Comparison of ENCODE assay signal across 22 mouse cellular contexts in genomic region chr13:71333146-71333545, GRCm38 (mm10).
DNase-seq lines count a peak whose midpoint lies in the region; ATAC-seq and TF ChIP-seq lines count a peak whose summit lies in the region.
"Had no signal": no experiment of that assay in that cellular context is flagged by ENCODE, and none has a peak within 500 bp of the region (broad histone marks: within the 10 kb centered on the region; RNA-seq: fewer than 3 reads in every experiment).

No protein-coding gene starts in this region.

- no peak overlapping the region for H3K4me2 ChIP-seq in embryonic facial prominence, embryonic 14.5 days (ENCODE audit: low read depth, low read length)
- no peak overlapping the region for H3K4me2 ChIP-seq in embryonic facial prominence, embryonic 15.5 days (replicated peaks)
- H3K4me2 ChIP-seq in myocyte (ENCODE audit: low read depth), result no peak overlapping the region

- no peaks in the 10 kb centered on the region for H3K79me2 ChIP-seq in myocyte (ENCODE audit: control insufficient read depth, insufficient read depth)

- H3K9ac ChIP-seq in embryonic facial prominence, embryonic 14.5 days (ENCODE audit: low read depth, low read length), result no peak overlapping the region
- H3K9ac ChIP-seq in embryonic facial prominence, embryonic 15.5 days, result no peak overlapping the region

- H3K4me1 ChIP-seq in embryonic facial prominence, embryonic 14.5 days (ENCODE audit: control insufficient read depth, insufficient read depth, low read length), result no peaks in the 10 kb centered on the region
- H3K4me1 ChIP-seq in embryonic facial prominence, embryonic 10.5 days, result no peaks in the 10 kb centered on the region
- H3K4me1 ChIP-seq in embryonic facial prominence, embryonic 15.5 days, result no peaks in the 10 kb centered on the region
- no peaks in the 10 kb centered on the region; the same call in 1 of the 2 replicates for H3K4me1 ChIP-seq in hindbrain, embryonic 10.5 days (replicated peaks)

- H3K27ac ChIP-seq in embryonic facial prominence, embryonic 14.5 days (replicated peaks; ENCODE audit: low read depth, low read length), result no peak overlapping the region
- H3K27ac ChIP-seq in embryonic facial prominence, embryonic 10.5 days (replicated peaks), result no peak overlapping the region
- H3K27ac ChIP-seq in embryonic facial prominence, embryonic 15.5 days (replicated peaks), result 0 out of 2 replicates have a peak overlapping the region, but pooled peaks have one; percentile 24
- no peak overlapping the region for H3K27ac ChIP-seq in hindbrain, embryonic 10.5 days

- peak; percentile 23 for DNase-seq in embryonic facial prominence, embryonic 14.5 days (ENCODE audit: low spot score)
- no peak for DNase-seq in embryonic facial prominence, embryonic 10.5 days (ENCODE audit: low spot score)
- peak; percentile 50 for DNase-seq in heart, adult 11 months
- no peak for DNase-seq in heart, postnatal 14 days
- no peak for DNase-seq in lung, postnatal 14 days
- no peak for DNase-seq in hindbrain, embryonic 10.5 days (ENCODE audit: low spot score)
- DNase-seq: adrenal gland, adult 2 months; adrenal gland, adult 8-10 months; adrenal gland, postnatal 10 days; adrenal gland, postnatal 14 days; adrenal gland, postnatal 25 days; adrenal gland, postnatal 36 days; B cell, adult 2 months; cerebellum, adult 11 months; cerebellum, adult 11-12 months had no signal

- H3K9me3 ChIP-seq in embryonic facial prominence, embryonic 14.5 days (ENCODE audit: control insufficient read depth, low read length), result no peaks in the 10 kb centered on the region
- H3K9me3 ChIP-seq in embryonic facial prominence, embryonic 10.5 days, result no peaks in the 10 kb centered on the region
- no peaks in the 10 kb centered on the region for H3K9me3 ChIP-seq in embryonic facial prominence, embryonic 15.5 days (replicated peaks)
- no peaks in the 10 kb centered on the region for H3K9me3 ChIP-seq in hindbrain, embryonic 10.5 days

- intact Hi-C loops in heart, postnatal 14 days (cut with DNase I), result no loop called here

- no peak for ATAC-seq in embryonic facial prominence, embryonic 14.5 days (ENCODE audit: low read depth)
- ATAC-seq in embryonic facial prominence, embryonic 15.5 days (ENCODE audit: insufficient number of reproducible peaks, low FRiP score, low TSS enrichment, low read depth), result no peak
- ATAC-seq: activated CD4-positive, CD25-positive, alpha-beta regulatory T cell, adult 4 months; CD4-positive, CD25-positive, alpha-beta regulatory T cell, adult 4 months; Patski had no signal

- TF ChIP-seq POLR2A in myocyte (IDR thresholded peaks at IDR 0.05; ENCODE audit: insufficient read length, low read depth), result no peak

- no peak overlapping the region for H3K4me3 ChIP-seq in embryonic facial prominence, embryonic 14.5 days (ENCODE audit: low read depth, low read length)
- no peak overlapping the region for H3K4me3 ChIP-seq in embryonic facial prominence, embryonic 10.5 days
- no peak overlapping the region for H3K4me3 ChIP-seq in embryonic facial prominence, embryonic 15.5 days (replicated peaks)
- H3K4me3 ChIP-seq in myocyte, result no peak overlapping the region
- no peak overlapping the region for H3K4me3 ChIP-seq in hindbrain, embryonic 10.5 days

- 75% methylated on average over 4 of the region's 4 CpGs for WGBS in embryonic facial prominence, embryonic 14.5 days
- 83% methylated on average over 4 of the region's 4 CpGs for WGBS in embryonic facial prominence, embryonic 10.5 days
- 73% methylated on average over 4 of the region's 4 CpGs for WGBS in embryonic facial prominence, embryonic 15.5 days
- WGBS in hindbrain, embryonic 10.5 days, result 92% methylated on average over 4 of the region's 4 CpGs

- H3K27me3 ChIP-seq in embryonic facial prominence, embryonic 14.5 days (replicated peaks; ENCODE audit: control insufficient read depth, insufficient read depth, low read length), result no peaks in the 10 kb centered on the region
- H3K27me3 ChIP-seq in embryonic facial prominence, embryonic 10.5 days (replicated peaks; ENCODE audit: low read depth, poor library complexity, severe bottlenecking), result peaks cover 5% of the 10 kb centered on the region; the same call in 1 of the 2 replicates
- no peaks in the 10 kb centered on the region for H3K27me3 ChIP-seq in embryonic facial prominence, embryonic 15.5 days
- no peaks in the 10 kb centered on the region for H3K27me3 ChIP-seq in myocyte (ENCODE audit: control insufficient read depth, insufficient read depth, insufficient read length)
- no peaks in the 10 kb centered on the region for H3K27me3 ChIP-seq in hindbrain, embryonic 10.5 days (ENCODE audit: insufficient read depth, poor library complexity, severe bottlenecking)
- H3K27me3 ChIP-seq: CH12.LX, Patski had no signal

- H3K36me3 ChIP-seq in embryonic facial prominence, embryonic 14.5 days (ENCODE audit: control insufficient read depth, insufficient read depth, low read length), result no peaks in the 10 kb centered on the region
- H3K36me3 ChIP-seq in embryonic facial prominence, embryonic 10.5 days (replicated peaks), result no peaks in the 10 kb centered on the region
- H3K36me3 ChIP-seq in embryonic facial prominence, embryonic 15.5 days, result no peaks in the 10 kb centered on the region
- no peaks in the 10 kb centered on the region for H3K36me3 ChIP-seq in myocyte (ENCODE audit: control insufficient read depth, insufficient read depth)
- H3K36me3 ChIP-seq in hindbrain, embryonic 10.5 days, result no peaks in the 10 kb centered on the region
- H3K36me3 ChIP-seq: G1E had no signal

- no peak overlapping the region for H3ac ChIP-seq in myocyte (ENCODE audit: control insufficient read depth, insufficient read length)

TF ChIP-seq in myocyte, 11 proteins besides CTCF, POLR2A, EP300 and RAD21:
- TF ChIP-seq MYOG (IDR thresholded peaks at IDR 0.05; ENCODE audit: control insufficient read depth in 1 of 3, insufficient read depth in 1 of 3, insufficient read length in 2 of 3, low read depth in 2 of 3) (peak; percentile 55 to 89 (median 74)), USF1 (IDR thresholded peaks at IDR 0.05; ENCODE audit: low read depth) (no peak), MYOD1 (IDR thresholded peaks at IDR 0.05; ENCODE audit: control insufficient read depth in 1 of 3, insufficient read length in 2 of 3, low read depth in 2 of 3) (peak; percentile 52 to 93 (median 83))

Comparison
In these comparisons a context has a peak if more than half of its experiments do, and no peak if none do; other contexts are left out.
1. DNase-seq: peak in embryonic facial prominence, embryonic 14.5 days (single experiment) and heart, adult 11 months (single experiment); none in embryonic facial prominence, embryonic 10.5 days (single experiment), heart, postnatal 14 days (0 of 2), lung, postnatal 14 days (single experiment) and hindbrain, embryonic 10.5 days (single experiment).